Mouse (Mus musculus): Measurements from ENCODE around the gene Stk38l.
A peak's percentile ranks its signal among the peaks of the same experiment; 100 is the strongest.
"Not testable (repeated sequence)": the region's sequence is repeated elsewhere in the genome, so short reads cannot be mapped to it uniquely, and the experiment has no call there.

Gene Stk38l

DNA sequence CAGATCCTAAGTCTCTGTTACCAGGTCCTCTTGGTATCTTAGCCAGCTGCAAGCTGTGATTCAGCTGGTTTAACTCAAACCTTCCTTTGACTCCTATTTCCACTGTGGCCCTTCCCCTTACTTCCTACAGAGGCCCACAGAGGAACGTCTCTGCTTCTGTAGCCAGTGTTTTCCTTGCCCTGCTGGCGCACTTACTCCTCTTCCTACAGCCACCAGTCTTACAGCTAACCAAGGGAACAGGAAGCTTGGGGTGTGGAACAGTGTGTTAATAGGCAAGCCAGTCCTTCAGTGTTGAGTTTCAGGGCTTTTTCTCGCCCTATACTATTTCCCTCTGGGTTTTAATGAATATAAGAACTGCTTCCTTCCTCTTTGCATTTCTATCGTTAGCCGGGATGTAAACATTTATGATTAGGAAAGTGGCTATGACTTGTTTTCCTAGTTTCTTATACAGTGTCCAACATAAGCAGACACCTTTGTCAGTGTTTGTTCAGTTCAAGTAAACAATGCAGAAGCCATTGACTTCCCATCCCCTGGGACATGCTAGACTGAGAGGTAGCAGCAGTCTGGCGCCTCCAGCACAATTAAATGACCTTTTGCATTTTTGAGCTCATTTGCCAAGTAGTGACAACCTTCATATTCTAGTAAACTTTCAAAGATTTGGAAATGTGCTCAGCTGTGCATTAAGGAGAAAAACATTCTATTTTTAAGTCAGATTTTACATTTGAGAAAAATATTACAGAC is 45.4 kb downstream of the Stk38l start:
- DNase-seq (ENCODE audit: low spot score in 2 of 2) = no peak

GRCm38 (mm10) chr6:146770808-146771207 is 46.0 kb downstream of the Stk38l start:
- DNase-seq (ENCODE audit: low spot score in 2 of 2) = no peak

GRCm38 (mm10) chr6:146775864-146776263 is 51.1 kb downstream of the Stk38l start:
- not testable (repeated sequence) for DNase-seq (ENCODE audit: low spot score in 2 of 2)

DNA sequence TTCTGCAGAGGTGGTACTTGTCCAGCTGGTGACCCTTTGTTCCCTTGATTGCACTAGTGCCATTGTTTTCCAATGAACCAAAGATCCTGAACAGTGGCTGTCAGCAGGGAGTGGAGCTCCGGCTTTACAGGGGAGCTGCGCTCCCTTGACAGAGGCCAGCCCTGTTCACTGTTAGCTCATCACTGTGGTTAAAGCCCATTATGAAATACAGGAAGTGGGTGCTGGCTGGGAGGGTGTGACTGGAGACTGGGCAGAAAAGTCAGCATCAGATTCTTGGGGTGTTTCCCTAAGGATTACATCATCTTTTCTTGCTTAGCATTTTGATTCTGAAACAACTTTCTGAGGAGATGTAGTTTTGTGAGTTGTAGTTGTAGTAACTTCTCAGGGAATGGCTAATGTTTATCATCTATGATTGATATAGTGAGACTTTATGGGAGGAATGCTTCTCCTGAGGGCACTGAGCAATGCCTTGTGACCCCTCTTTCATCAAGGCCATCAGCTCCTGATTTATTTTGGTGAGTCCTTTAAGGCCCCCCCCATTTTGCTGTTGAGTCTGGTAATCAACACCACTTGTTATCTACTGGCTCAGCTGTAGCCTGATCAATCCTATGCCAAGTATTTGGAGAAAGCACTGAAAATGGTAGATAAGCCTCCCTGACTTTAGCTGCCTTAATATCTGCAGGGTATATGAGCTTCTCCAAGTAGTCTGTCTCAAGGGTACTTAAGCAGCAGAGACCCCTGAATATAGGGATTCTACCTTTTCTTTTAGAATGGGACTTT is 52.0 kb downstream of the Stk38l start:
- no peak for DNase-seq (ENCODE audit: low spot score in 2 of 2)

DNA sequence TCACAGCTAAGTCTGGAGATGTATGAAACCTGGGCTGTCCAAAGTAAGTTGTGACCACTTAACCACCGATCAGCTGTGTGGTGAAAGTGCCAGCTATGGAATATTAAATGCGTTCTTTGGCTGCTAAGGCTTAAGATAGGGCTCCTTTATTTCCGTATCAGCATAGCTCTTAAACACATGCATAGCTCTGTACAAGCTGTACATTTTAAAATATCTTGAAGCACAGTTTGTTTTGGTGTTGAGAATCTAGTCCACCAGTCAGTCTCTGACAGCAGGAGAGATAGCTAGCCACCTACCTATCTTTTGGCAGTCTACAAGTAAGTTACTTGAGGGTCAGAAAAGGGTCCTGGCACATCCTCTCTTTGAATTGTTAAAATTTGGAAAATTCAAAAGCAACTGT is 53.3 kb downstream of the Stk38l start:
- no peak for DNase-seq (ENCODE audit: low spot score in 2 of 2)

DNA sequence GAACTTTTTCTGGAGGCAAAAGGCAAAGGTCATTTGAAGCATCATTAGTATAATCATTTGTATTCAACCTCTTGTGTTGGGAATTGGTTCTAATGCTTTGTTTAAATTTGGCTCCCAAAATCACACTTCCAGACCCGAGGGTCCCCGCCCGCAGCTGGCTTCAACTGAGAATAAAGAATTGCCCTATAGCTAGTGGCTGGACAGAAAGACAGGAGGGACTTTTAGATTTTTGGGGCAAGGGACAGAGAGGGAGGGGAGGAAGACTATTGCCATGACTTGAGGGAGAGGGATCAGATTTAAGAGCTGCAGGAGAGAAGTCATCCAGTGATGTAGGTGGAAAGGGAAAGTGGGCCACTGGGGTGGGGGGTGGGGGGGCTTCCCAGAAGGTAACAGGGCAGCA is 56.8 kb downstream of the Stk38l start:
- no peak for DNase-seq (ENCODE audit: low spot score in 2 of 2)

GRCm38 (mm10) chr6:146793527-146793926 is 68.7 kb downstream of the Stk38l start:
- DNase-seq (ENCODE audit: low spot score in 2 of 2) = no peak

GRCm38 (mm10) chr6:146795166-146795923 is 70.5 kb downstream of the Stk38l start:
- DNase-seq (ENCODE audit: low spot score in 2 of 2) = peak in 1 of 2 experiments; percentile 38

DNA sequence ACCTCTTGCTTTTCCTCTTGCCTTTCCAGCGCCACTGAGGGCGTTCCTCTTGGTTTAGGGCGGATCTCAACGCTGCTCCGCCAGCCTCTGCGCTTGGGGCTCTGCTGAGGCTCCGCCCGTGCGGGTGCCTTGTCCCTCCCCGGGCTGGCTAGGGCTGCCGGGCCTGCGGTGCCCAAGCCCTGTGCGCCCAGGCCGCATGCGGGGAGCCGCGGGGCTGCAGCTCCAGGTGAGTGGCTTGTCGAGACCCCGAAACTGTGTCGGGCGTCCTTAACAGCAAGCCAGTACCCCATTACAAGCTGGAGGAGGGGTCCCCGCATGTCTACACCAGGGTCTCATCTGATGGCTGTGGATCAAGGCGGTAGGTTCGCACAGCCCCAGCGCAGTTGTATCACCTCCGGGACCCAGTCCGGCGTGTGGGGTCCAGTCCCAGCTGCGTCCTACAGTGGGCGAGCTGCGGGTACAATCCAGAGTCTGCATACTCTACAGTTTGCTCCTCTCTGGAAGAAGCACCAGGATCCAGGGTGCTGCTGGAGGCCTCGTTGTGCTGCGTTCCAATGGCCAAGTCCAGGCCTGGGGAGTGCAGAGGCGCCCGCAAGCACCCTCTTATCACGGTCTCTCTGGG is 71.2 kb downstream of the Stk38l start, which contains the start of gene Arntl2:
Gene Arntl2 (plus strand): TSS at position 132 of the 622 bp plus-strand sequence.
- DNase-seq (ENCODE audit: low spot score in 2 of 2) = peak; percentile 80 to 84

DNA sequence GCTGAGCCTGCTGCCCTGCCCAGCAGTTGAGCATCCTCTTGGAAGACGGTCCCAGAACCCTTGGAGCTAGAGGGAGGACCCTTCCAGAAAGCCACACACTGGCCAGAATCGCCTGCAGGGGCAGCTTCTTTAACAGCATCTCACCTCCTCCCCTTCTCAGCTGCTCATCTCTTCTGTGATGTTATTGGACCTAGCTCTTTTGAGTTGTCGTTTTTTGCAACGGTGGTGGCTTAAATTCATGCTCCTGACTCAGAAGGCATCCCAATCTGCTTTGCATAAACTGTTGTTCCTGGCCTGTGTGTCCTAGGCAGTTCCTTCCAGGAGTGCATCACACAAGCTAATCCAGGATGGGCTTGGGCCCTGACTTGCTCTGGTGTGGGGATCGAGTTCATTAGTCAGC is 72.7 kb downstream of the Stk38l start:
- no peak for DNase-seq (ENCODE audit: low spot score in 2 of 2)

GRCm38 (mm10) chr6:146809991-146810390 is 85.2 kb downstream of the Stk38l start:
- no peak for DNase-seq (ENCODE audit: low spot score in 2 of 2)

- no peak for DNase-seq (ENCODE audit: low spot score in 2 of 2)
Measured at GRCm38 (mm10) chr6:146813007-146813406, 88.2 kb downstream of the Stk38l start.

GRCm38 (mm10) chr6:146820177-146820965 is 95.6 kb downstream of the Stk38l start:
- DNase-seq (ENCODE audit: low spot score in 2 of 2) = no peak

DNA sequence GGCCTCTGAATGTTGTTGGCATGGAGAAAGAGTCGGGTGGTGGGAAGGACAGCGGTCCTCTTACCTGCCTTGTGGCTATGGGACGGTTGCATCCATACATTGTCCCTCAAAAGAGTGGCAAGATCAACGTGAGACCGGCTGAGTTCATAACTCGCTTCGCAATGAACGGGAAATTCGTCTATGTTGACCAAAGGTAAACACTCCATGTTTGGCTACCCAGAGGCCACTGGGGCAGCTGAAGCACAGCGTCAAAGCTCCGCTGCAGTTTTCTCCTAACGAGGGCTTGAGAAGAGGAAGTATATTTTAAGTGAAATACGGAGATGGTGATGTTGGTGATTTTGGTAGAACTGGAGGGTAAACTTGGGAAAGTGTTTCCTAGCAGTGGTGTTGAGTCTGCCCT is 97.2 kb downstream of the Stk38l start:
- no peak for DNase-seq (ENCODE audit: low spot score in 2 of 2)

- peak; percentile 66 to 78 for DNase-seq (ENCODE audit: low spot score in 2 of 2)
Measured at GRCm38 (mm10) chr6:146824727-146825486, 100.1 kb downstream of the Stk38l start.

DNA sequence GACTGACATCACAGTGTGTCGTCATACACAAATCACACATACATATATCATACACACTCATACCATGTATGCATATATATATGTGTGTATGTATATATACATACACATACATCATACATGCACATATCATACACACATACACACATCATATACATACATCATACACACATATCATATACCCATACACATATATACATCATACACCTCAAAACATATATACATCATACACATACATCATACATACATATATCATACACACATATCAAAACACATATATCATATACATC is 100.6 kb downstream of the Stk38l start:
- no peak for DNase-seq (ENCODE audit: low spot score in 2 of 2)
